In the genomic region with DNA sequence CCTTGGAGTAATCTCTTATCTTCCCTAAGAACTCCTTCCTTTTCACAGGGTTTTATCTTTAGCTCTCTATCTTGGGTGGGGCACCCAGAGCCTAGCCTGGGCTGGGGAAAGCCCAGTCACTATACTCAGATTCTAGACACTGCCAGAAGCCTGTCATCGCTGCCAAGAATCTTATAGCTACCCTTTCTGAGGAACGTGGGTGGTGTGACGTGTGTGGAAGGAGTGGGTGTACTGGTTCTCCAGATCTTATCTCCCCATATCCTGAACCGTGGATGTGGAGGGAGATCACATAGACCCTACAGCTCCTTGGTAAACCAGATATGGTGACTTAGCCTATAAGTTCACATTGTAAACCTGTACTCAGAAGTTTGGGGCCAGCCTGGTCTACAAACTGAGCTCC, we compare ENCODE assay signal across 8 mouse cellular contexts. TPM values are rescaled to one million over a fixed set of nuclear protein-coding genes. Genes with fewer than 3 reads are reported as not detected.
A peak's percentile ranks its signal among the peaks of the same experiment; 100 is the strongest.
DNase-seq lines count a peak whose midpoint lies in the region; ATAC-seq lines count a peak whose summit lies in the region.

No protein-coding gene starts in this region.

- H3K27ac ChIP-seq in liver, embryonic 13.5 days = peak overlapping the region; percentile 95

- peaks cover 57% of the 10 kb centered on the region for H3K4me1 ChIP-seq in liver, embryonic 13.5 days (replicated peaks)

- 3% methylated on average over 4 of the region's 4 CpGs for WGBS in liver, embryonic 13.5 days (ENCODE audit: insufficient replicate concordance)

- H3K9ac ChIP-seq in liver, embryonic 13.5 days = peak overlapping the region; percentile 75

- peak; percentile 13 for ATAC-seq in liver, embryonic 13.5 days (ENCODE audit: low read depth)
- no peak; the same call in 1 of the 2 replicates for ATAC-seq in erythroid progenitor cell, adult 5-6 weeks (replicated peaks; ENCODE audit: low FRiP score, poor library complexity, severe bottlenecking)

- peaks cover 10% of the 10 kb centered on the region; the same call in 1 of the 2 replicates for H3K27me3 ChIP-seq in liver, embryonic 13.5 days

- peak overlapping the region; percentile 65 for H3K4me3 ChIP-seq in liver, embryonic 13.5 days (replicated peaks)

- DNase-seq in cerebellum, adult 11-12 months = peak; percentile 15
- DNase-seq in cerebellum, postnatal 10 days = no peak
- peak; percentile 27 for DNase-seq in spleen, adult 12 weeks (ENCODE audit: low spot score)
- DNase-seq in spleen, postnatal 4 days (ENCODE audit: low spot score in 2 of 2) = no peak
- DNase-seq in liver, embryonic 13.5 days = peak; percentile 59
- peak; percentile 35 for DNase-seq in right cerebral cortex, postnatal 25 days
- DNase-seq in ovary, adult 18-20 months (ENCODE audit: low spot score) = no peak

- H3K36me3 ChIP-seq in liver, embryonic 13.5 days = peaks cover 10% of the 10 kb centered on the region

- peak overlapping the region; percentile 93 for H3K4me2 ChIP-seq in liver, embryonic 13.5 days

- H3K9me3 ChIP-seq in liver, embryonic 13.5 days (replicated peaks) = no peaks in the 10 kb centered on the region

RNA-seq across cellular contexts. Expression of a gene that starts 0.2 kb away (rescaled TPM):
- 10.7 and 12.2 TPM in 2 replicates for polyA plus RNA-seq in liver, embryonic 13.5 days (2015; fragmentation: Nextera tagmentation; extraction: Ambion mirVana)
- total RNA-seq in erythroid progenitor cell, adult 5-6 weeks (2015; ENCODE audit: low replicate concordance) = 5.9 and 23.4 TPM in 2 replicates
- total RNA-seq in erythroid progenitor cell, adult 5-6 weeks (2017; ENCODE audit: low replicate concordance) = 3.6 and 5.1 TPM in 2 replicates

RNA-seq across cellular contexts. Expression of a gene that starts 5.9 kb away (rescaled TPM):
- polyA plus RNA-seq in liver, embryonic 13.5 days (2015; fragmentation: Nextera tagmentation; extraction: Ambion mirVana) = 9.1 and 10.2 TPM in 2 replicates
- total RNA-seq in erythroid progenitor cell, adult 5-6 weeks (2015; ENCODE audit: low replicate concordance) = 7.6 and 17.2 TPM in 2 replicates
- total RNA-seq in erythroid progenitor cell, adult 5-6 weeks (2017; ENCODE audit: low replicate concordance) = 10.0 and 15.7 TPM in 2 replicates

RNA-seq across cellular contexts. Expression of a gene that starts 42.5 kb away (rescaled TPM):
- polyA plus RNA-seq in liver, embryonic 13.5 days (2015; fragmentation: Nextera tagmentation; extraction: Ambion mirVana) = 3.6 and 3.8 TPM in 2 replicates
- total RNA-seq in erythroid progenitor cell, adult 5-6 weeks (2015; ENCODE audit: low replicate concordance) = not detected in 2 replicates
- 0.15 and 3.9 TPM in 2 replicates for total RNA-seq in erythroid progenitor cell, adult 5-6 weeks (2017; ENCODE audit: low replicate concordance)

RNA-seq across cellular contexts. Expression of a gene that starts 44.8 kb away (rescaled TPM):
- 0.03 and 0.09 TPM in 2 replicates for polyA plus RNA-seq in liver, embryonic 13.5 days (2015; fragmentation: Nextera tagmentation; extraction: Ambion mirVana)
- not detected in 2 replicates for total RNA-seq in erythroid progenitor cell, adult 5-6 weeks (2015; ENCODE audit: low replicate concordance)
- not detected in 2 replicates for total RNA-seq in erythroid progenitor cell, adult 5-6 weeks (2017; ENCODE audit: low replicate concordance)

Comparison
In these comparisons a context has a peak if more than half of its experiments do, and no peak if none do; other contexts are left out.
1. DNase-seq: peak in cerebellum, adult 11-12 months (single experiment), spleen, adult 12 weeks (single experiment), liver, embryonic 13.5 days (single experiment) and right cerebral cortex, postnatal 25 days (single experiment); none in cerebellum, postnatal 10 days (0 of 2), spleen, postnatal 4 days (0 of 2) and ovary, adult 18-20 months (single experiment).